Mouse (Mus musculus) forebrain, embryonic 12.5 days (tissue): ENCODE results near the gene 4930469K13Rik. TPM values are rescaled to one million over a fixed set of nuclear protein-coding genes. Genes with fewer than 3 reads are reported as not detected.
"Not testable (repeated sequence)": the region's sequence is repeated elsewhere in the genome, so short reads cannot be mapped to it uniquely, and the experiment has no call there.

Experiments used
- ATAC-seq: fragments of 200-750 bp; cut with Nextera tagmentation; 2 replicates; pipeline ENCODE4 v1.8.0; 2017; ENCODE audit warnings: moderate TSS enrichment; ENCODE audit not compliant: low FRiP score
- H3K27ac ChIP-seq: fragments of 300-500 bp; sonication (generic); 2 replicates; pipeline ENCODE4 v1.5.1; 2016; ENCODE audit warnings: mild to moderate bottlenecking
- H3K27me3 ChIP-seq: fragments of 300-500 bp; sonication (generic); 2 replicates; pipeline ENCODE4 v1.6.1; 2016; ENCODE audit warnings: mild to moderate bottlenecking
- H3K36me3 ChIP-seq: fragments of 300-500 bp; sonication (generic); replicated peaks from 2 replicates; pipeline ENCODE4 v1.6.1; 2016; ENCODE audit warnings: mild to moderate bottlenecking
- H3K4me1 ChIP-seq: fragments of 300-500 bp; sonication (generic); 2 replicates; pipeline ENCODE4 v1.6.1; 2016
- H3K4me2 ChIP-seq: fragments of 300-500 bp; sonication (generic); 2 replicates; pipeline ENCODE4 v1.6.1; 2016; ENCODE audit warnings: mild to moderate bottlenecking, moderate library complexity
- H3K4me3 ChIP-seq: fragments of 300-500 bp; sonication (generic); replicated peaks from 2 replicates; pipeline ENCODE4 v1.5.1; 2016; ENCODE audit warnings: mild to moderate bottlenecking
- H3K9ac ChIP-seq: fragments of 300-500 bp; sonication (generic); 2 replicates; pipeline ENCODE4 v1.6.1; 2016; ENCODE audit warnings: mild to moderate bottlenecking
- H3K9me3 ChIP-seq: fragments of 300-500 bp; sonication (generic); 2 replicates; pipeline ENCODE4 v1.6.1; 2016
- WGBS: fragments of 180-500 bp; shearing (Covaris S2); methylation state at CpG from one replicate; pipeline ENCODE4 v1.1.7; 2016; 5-methylcytosine and 5-hydroxymethylcytosine counted together
- polyA plus RNA-seq: library from polyadenylated mRNA; unstranded; fragments of >200 nt; fragmentation: Nextera tagmentation; extraction: Ambion mirVana; gene quantifications from 2 replicates; pipeline ENCODE4 v1.2.1, GENCODE M21; 2016

Gene 4930469K13Rik
- not detected in 2 replicates for polyA plus RNA-seq

- no peaks in the 10 kb centered on the region for H3K4me1 ChIP-seq
- WGBS, result 87% methylated on average over 10 of the region's 10 CpGs
- no peaks in the 10 kb centered on the region for H3K36me3 ChIP-seq
- no peak within 1 kb of the TSS for H3K9ac ChIP-seq
- H3K4me3 ChIP-seq, result no peak within 1 kb of the TSS
- H3K9me3 ChIP-seq, result no peaks in the 10 kb centered on the region
- ATAC-seq, result 0 out of 2 replicates have a peak, but pooled peaks have one; percentile 41
- H3K27ac ChIP-seq, result no peak within 1 kb of the TSS
- no peaks in the 10 kb centered on the region; the same call in 1 of the 2 replicates for H3K27me3 ChIP-seq
- no peak within 1 kb of the TSS for H3K4me2 ChIP-seq
Observed at GRCm38 (mm10) chr11:34098422-34098821, at the start of gene 4930469K13Rik. Gene 4930469K13Rik, minus strand, starts transcription at chr11:34098554.

GRCm38 (mm10) chr11:34146934-34147333 lies 48.6 kb upstream of the 4930469K13Rik start:
- WGBS, result 82% methylated on average over 5 of the region's 5 CpGs
- Histone ChIP-seq H3K9me3 (no peaks in the 10 kb centered on the region), H3K4me1 (no peaks in the 10 kb centered on the region), H3K27ac (no peak overlapping the region), H3K4me3 (no peak overlapping the region), H3K9ac (no peak overlapping the region), H3K27me3 (peaks cover 34% of the 10 kb centered on the region), H3K36me3 (no peaks in the 10 kb centered on the region), H3K4me2 (no peak overlapping the region)
- ATAC-seq, result no peak

- Histone ChIP-seq H3K4me2 (no peak overlapping the region), H3K9me3 (no peaks in the 10 kb centered on the region), H3K27ac (no peak overlapping the region), H3K9ac (no peak overlapping the region), H3K4me3 (no peak overlapping the region), H3K36me3 (no peaks in the 10 kb centered on the region), H3K4me1 (no peaks in the 10 kb centered on the region), H3K27me3 (peaks cover 51% of the 10 kb centered on the region)
- 66% methylated on average over 4 of the region's 4 CpGs for WGBS
- no peak for ATAC-seq
Observed at GRCm38 (mm10) chr11:34144421-34144820, 46.1 kb upstream of the 4930469K13Rik start.

- H3K9ac ChIP-seq, result no peak overlapping the region
- no peak overlapping the region for H3K4me3 ChIP-seq
- WGBS, result 84% methylated on average over 5 of the region's 5 CpGs
- H3K36me3 ChIP-seq, result no peaks in the 10 kb centered on the region
- no peak overlapping the region for H3K4me2 ChIP-seq
- no peaks in the 10 kb centered on the region for H3K4me1 ChIP-seq
- no peak for ATAC-seq
- peaks cover 51% of the 10 kb centered on the region for H3K27me3 ChIP-seq
- no peak overlapping the region for H3K27ac ChIP-seq
- H3K9me3 ChIP-seq, result no peaks in the 10 kb centered on the region
Observed at GRCm38 (mm10) chr11:34143984-34144383, 45.6 kb upstream of the 4930469K13Rik start.

- H3K4me2 ChIP-seq, result no peak overlapping the region
- no peak overlapping the region for H3K27ac ChIP-seq
- WGBS, result 45% methylated on average over 8 of the region's 8 CpGs
- H3K4me3 ChIP-seq, result no peak overlapping the region
- no peaks in the 10 kb centered on the region for H3K9me3 ChIP-seq
- H3K27me3 ChIP-seq, result peaks cover 66% of the 10 kb centered on the region
- no peak overlapping the region for H3K9ac ChIP-seq
- H3K36me3 ChIP-seq, result no peaks in the 10 kb centered on the region
- no peaks in the 10 kb centered on the region for H3K4me1 ChIP-seq
- ATAC-seq, result peak; percentile 64; the same call in 1 of the 2 replicates
Observed at GRCm38 (mm10) chr11:34139296-34139695, 40.9 kb upstream of the 4930469K13Rik start.

GRCm38 (mm10) chr11:34128412-34128811 lies 30.1 kb upstream of the 4930469K13Rik start:
- Histone ChIP-seq H3K4me1 (no peaks in the 10 kb centered on the region), H3K4me3 (no peak overlapping the region), H3K27ac (no peak overlapping the region), H3K27me3 (no peaks in the 10 kb centered on the region), H3K9ac (no peak overlapping the region), H3K4me2 (no peak overlapping the region), H3K36me3 (no peaks in the 10 kb centered on the region), H3K9me3 (no peaks in the 10 kb centered on the region)
- no peak for ATAC-seq
- 82% methylated on average over 2 of the region's 2 CpGs for WGBS

- not testable (repeated sequence) for H3K4me1 ChIP-seq, H3K9me3 ChIP-seq, H3K4me3 ChIP-seq, H3K36me3 ChIP-seq, ATAC-seq, H3K27ac ChIP-seq, H3K9ac ChIP-seq, H3K4me2 ChIP-seq, H3K27me3 ChIP-seq
- WGBS, result 78% methylated on average over 3 of the region's 3 CpGs
Observed at GRCm38 (mm10) chr11:34125727-34126126, 27.4 kb upstream of the 4930469K13Rik start.

GRCm38 (mm10) chr11:34124852-34125251 lies 26.5 kb upstream of the 4930469K13Rik start:
- no peaks in the 10 kb centered on the region for H3K36me3 ChIP-seq

GRCm38 (mm10) chr11:34123147-34123546 lies 24.8 kb upstream of the 4930469K13Rik start:
- 0 out of 2 replicates have a peak, but pooled peaks have one; percentile 23 for ATAC-seq
- Histone ChIP-seq H3K9ac (no peak overlapping the region), H3K4me3 (no peak overlapping the region), H3K4me1 (no peaks in the 10 kb centered on the region), H3K36me3 (no peaks in the 10 kb centered on the region), H3K9me3 (no peaks in the 10 kb centered on the region), H3K4me2 (no peak overlapping the region), H3K27ac (no peak overlapping the region), H3K27me3 (0 out of 2 replicates have a peak, but pooled peaks cover 7% of the 10 kb centered on the region)
- WGBS, result 14% methylated on average over 2 of the region's 2 CpGs

More at GRCm38 (mm10) chr11:34124852-34125251, 26.5 kb upstream of the 4930469K13Rik start:
- H3K4me1 ChIP-seq, result no peaks in the 10 kb centered on the region
- no peak overlapping the region for H3K9ac ChIP-seq
- no peak for ATAC-seq
- no peak overlapping the region for H3K27ac ChIP-seq
- no peak overlapping the region for H3K4me3 ChIP-seq
- 0 out of 2 replicates have a peak, but pooled peaks cover 7% of the 10 kb centered on the region for H3K27me3 ChIP-seq
- WGBS, result 72% methylated on average over 7 of the region's 7 CpGs
- no peak overlapping the region for H3K4me2 ChIP-seq
- H3K9me3 ChIP-seq, result no peaks in the 10 kb centered on the region

GRCm38 (mm10) chr11:34118319-34118718 lies 20.0 kb upstream of the 4930469K13Rik start:
- H3K27ac ChIP-seq, result no peak overlapping the region
- H3K4me2 ChIP-seq, result no peak overlapping the region
- no peak for ATAC-seq
- no peak overlapping the region for H3K4me3 ChIP-seq
- no peaks in the 10 kb centered on the region for H3K9me3 ChIP-seq
- H3K36me3 ChIP-seq, result no peaks in the 10 kb centered on the region
- peaks cover 5% of the 10 kb centered on the region for H3K4me1 ChIP-seq
- WGBS, result 88% methylated on average over 3 of the region's 3 CpGs
- H3K27me3 ChIP-seq, result peaks cover 14% of the 10 kb centered on the region; the same call in 1 of the 2 replicates
- H3K9ac ChIP-seq, result no peak overlapping the region

- Histone ChIP-seq H3K4me2 (no peak overlapping the region), H3K4me1 (peaks cover 12% of the 10 kb centered on the region), H3K36me3 (no peaks in the 10 kb centered on the region), H3K27me3 (peaks cover 14% of the 10 kb centered on the region; the same call in 1 of the 2 replicates), H3K4me3 (no peak overlapping the region), H3K27ac (no peak overlapping the region), H3K9ac (no peak overlapping the region), H3K9me3 (no peaks in the 10 kb centered on the region)
- 86% methylated on average over 3 of the region's 3 CpGs for WGBS
- ATAC-seq, result no peak
Observed at GRCm38 (mm10) chr11:34117581-34117980, 19.2 kb upstream of the 4930469K13Rik start.

- peaks cover 15% of the 10 kb centered on the region for H3K4me1 ChIP-seq
- no peak overlapping the region for H3K9ac ChIP-seq
- WGBS, result 82% methylated on average over 2 of the region's 2 CpGs
- H3K36me3 ChIP-seq, result no peaks in the 10 kb centered on the region
- H3K27me3 ChIP-seq, result peaks cover 16% of the 10 kb centered on the region; the same call in 1 of the 2 replicates
- no peak overlapping the region for H3K4me2 ChIP-seq
- H3K27ac ChIP-seq, result no peak overlapping the region
- H3K4me3 ChIP-seq, result no peak overlapping the region
- H3K9me3 ChIP-seq, result no peaks in the 10 kb centered on the region
- ATAC-seq, result no peak
Observed at GRCm38 (mm10) chr11:34116572-34117135, 18.3 kb upstream of the 4930469K13Rik start.

GRCm38 (mm10) chr11:34113760-34114159 lies 15.4 kb upstream of the 4930469K13Rik start:
- Histone ChIP-seq H3K4me1 (peaks cover 15% of the 10 kb centered on the region), H3K36me3 (no peaks in the 10 kb centered on the region), H3K27ac (no peak overlapping the region), H3K4me3 (no peak overlapping the region), H3K9ac (no peak overlapping the region), H3K9me3 (no peaks in the 10 kb centered on the region), H3K4me2 (no peak overlapping the region), H3K27me3 (peaks cover 10% of the 10 kb centered on the region; the same call in 1 of the 2 replicates)
- ATAC-seq, result no peak
- 57% methylated on average over 2 of the region's 2 CpGs for WGBS
